Mouse (Mus musculus) MEL (cell line): ENCODE measurements around the gene Tas2r143.

Experiments
- CHD2 ChIP-seq: IDR thresholded peaks from 2 replicates; pipeline ENCODE4 v1.6.1; 2011; ENCODE audit warnings: low read length, improper control_type of control experiment
- CTCF ChIP-seq, 3 experiments: IDR thresholded peaks in 2 of 3; conservative IDR thresholded peaks in 1 of 3; 2 replicates each; pipeline ENCODE4 v1.5.1; 2011 to 2012; ENCODE audit warnings: low read length in 3 of 3, low read depth in 2 of 3, mild to moderate bottlenecking in 2 of 3, improper control_type of control experiment in 1 of 3, inconsistent platforms in 1 of 3, mixed read lengths in 1 of 3, moderate library complexity in 1 of 3; ENCODE audit not compliant: control insufficient read depth in 1 of 3, insufficient read depth in 1 of 3, poor library complexity in 1 of 3, severe bottlenecking in 1 of 3
- E2F4 ChIP-seq: IDR thresholded peaks from 2 replicates; pipeline ENCODE4 v1.6.1; 2011; ENCODE audit warnings: low read depth, low read length, improper control_type of control experiment, borderline replicate concordance
- ELF1 ChIP-seq: IDR thresholded peaks from 2 replicates; pipeline ENCODE4 v1.6.1; 2014; ENCODE audit warnings: low read depth, mild to moderate bottlenecking, inconsistent platforms, low read length, improper control_type of control experiment, moderate library complexity
- GATA1 ChIP-seq: IDR thresholded peaks from 2 replicates; pipeline ENCODE4 v1.6.1; 2011; ENCODE audit warnings: low read depth, low read length, improper control_type of control experiment
- MYC ChIP-seq: IDR thresholded peaks from 2 replicates; pipeline ENCODE4 v1.6.1; 2011; ENCODE audit warnings: low read depth, mild to moderate bottlenecking, low read length, improper control_type of control experiment, moderate library complexity
- POLR2A ChIP-seq, 2 experiments: IDR thresholded peaks; 2 replicates each; pipeline ENCODE4 v1.6.1; 2011 to 2012; ENCODE audit warnings: low read length in 2 of 2, mild to moderate bottlenecking in 2 of 2, control low read depth in 1 of 2, improper control_type of control experiment in 1 of 2, low read depth in 1 of 2, moderate library complexity in 1 of 2; ENCODE audit not compliant: control insufficient read depth in 1 of 2, insufficient read depth in 1 of 2, poor library complexity in 1 of 2
- TAL1 ChIP-seq: IDR thresholded peaks from 2 replicates; pipeline ENCODE4 v1.6.1; 2012; ENCODE audit warnings: mild to moderate bottlenecking, inconsistent platforms, low read length, moderate library complexity, mixed read lengths

- TF ChIP-seq CTCF (IDR thresholded peaks at IDR 0.05 in 2 of 3, conservative IDR thresholded peaks at IDR 0.05 in 1 of 3; ENCODE audit: control insufficient read depth in 1 of 3, insufficient read depth in 1 of 3, low read depth in 2 of 3, low read length in 3 of 3, poor library complexity in 1 of 3, severe bottlenecking in 1 of 3) (no peak), MYC (no peak), TAL1 (no peak), CHD2 (no peak), POLR2A (IDR thresholded peaks at IDR 0.05; ENCODE audit: control insufficient read depth in 1 of 2, insufficient read depth in 1 of 2, low read depth in 1 of 2, low read length in 2 of 2, poor library complexity in 1 of 2) (no peak), ELF1 (no peak), GATA1 (no peak), E2F4 (no peak)
Measured at GRCm38 (mm10) chr6:42373669-42374430, 26.2 kb upstream of the Tas2r143 start.
